Mouse (Mus musculus) retina, adult 2 months (tissue): ENCODE measurements around the gene Pdik1l.

Experiments
- DNase-seq: peaks from one replicate; pipeline ENCODE4 v3.0.0-alpha.2; 2012; ENCODE audit warnings: low read depth, low spot score

Gene Pdik1l

GRCm38 (mm10) chr4:134238279-134238651, 49.4 kb downstream of the Pdik1l start, which contains the start of gene Cnksr1:
Gene Cnksr1 (minus strand): TSS chr4:134238399.
- no peak for DNase-seq

GRCm38 (mm10) chr4:134237582-134238278, 50.0 kb downstream of the Pdik1l start:
- DNase-seq = no peak

- DNase-seq = no peak
Observed at GRCm38 (mm10) chr4:134234876-134235275, 52.8 kb downstream of the Pdik1l start.

GRCm38 (mm10) chr4:134230431-134230830, 57.3 kb downstream of the Pdik1l start:
- DNase-seq = no peak

GRCm38 (mm10) chr4:134227194-134227593, 60.5 kb downstream of the Pdik1l start, which contains the start of gene Catsper4:
Gene Catsper4 (minus strand): TSS chr4:134227383.
- no peak for DNase-seq
